Mouse (Mus musculus): ENCODE results near the gene Zwint.

Zwint gene

DNA sequence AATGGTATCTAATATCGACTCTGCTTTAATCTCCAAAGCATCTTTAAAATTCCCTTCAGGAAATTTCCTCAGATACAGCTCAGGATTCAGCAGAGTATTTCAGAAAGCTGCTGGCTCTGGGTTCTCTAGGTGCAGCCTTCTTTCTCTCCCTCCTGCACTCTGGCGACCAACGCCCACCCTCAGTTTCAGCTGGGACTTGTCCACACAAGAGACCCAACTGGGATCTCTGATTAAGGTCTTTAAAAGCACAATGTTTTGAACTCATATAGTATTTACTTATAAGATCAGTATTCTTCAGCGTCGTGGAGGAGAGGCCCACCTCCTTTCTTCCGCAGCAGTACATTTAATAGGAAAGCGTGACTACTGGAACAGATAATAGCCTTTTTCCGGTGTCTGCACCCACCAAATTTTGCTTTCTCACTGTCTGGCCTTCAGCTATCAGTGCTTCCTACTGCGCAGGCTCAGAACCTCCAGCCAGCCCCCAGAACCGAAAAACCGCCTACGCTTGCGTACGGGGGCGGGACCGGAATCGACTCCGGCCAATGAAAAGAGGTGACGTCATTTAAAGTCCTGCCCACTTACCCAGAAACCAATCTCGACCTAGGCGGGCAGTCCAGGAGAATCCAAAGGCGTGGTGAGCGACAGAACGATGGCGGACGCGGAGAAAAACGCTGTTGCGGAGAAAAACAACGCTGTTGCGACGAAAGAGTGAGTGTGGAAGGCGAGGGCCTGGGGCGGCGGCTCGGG lies at the start of gene Zwint:
Gene Zwint (plus strand): TSS at position 576 of the 747 bp plus-strand sequence.
- DNase-seq (ENCODE audit: low spot score): peak; percentile 99

DNA sequence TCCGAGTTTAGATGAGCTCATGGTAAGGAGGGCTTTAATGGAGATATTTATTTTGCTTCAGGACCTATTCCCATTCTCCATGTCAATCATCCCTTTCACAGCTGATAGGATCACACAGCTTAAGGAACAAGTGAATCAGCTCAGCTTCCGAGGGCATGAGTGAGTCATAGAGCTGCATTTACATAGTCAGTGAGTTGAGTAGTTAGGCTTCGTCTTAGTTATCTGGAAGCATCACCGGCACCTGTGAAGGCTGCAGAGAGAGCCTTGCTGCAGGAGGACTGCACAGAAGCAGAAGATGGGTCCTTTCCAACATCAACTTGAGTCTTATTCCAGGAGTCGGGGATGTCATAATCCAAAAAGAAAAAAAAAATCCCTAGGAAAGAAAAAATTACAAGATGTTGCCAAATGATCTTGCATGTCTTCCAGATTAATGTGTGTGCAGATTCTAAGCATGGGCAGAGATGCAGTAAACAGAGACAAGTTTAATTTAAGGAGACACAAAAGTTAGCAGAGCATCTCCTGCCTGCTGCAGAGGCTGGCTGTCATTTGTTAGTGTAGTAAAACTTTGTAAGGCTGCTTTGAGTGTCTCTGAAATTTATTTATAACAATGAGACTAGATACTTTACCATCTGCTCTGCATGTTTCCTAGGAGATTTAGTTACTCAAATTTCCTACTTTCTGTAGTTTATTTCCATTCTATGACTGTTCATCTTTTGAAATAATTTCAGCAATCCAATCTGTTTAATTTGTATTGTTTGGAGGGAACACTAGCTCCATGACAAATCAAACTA lies 41.3 kb upstream of the Zwint start:
- no peak for DNase-seq (ENCODE audit: low spot score)

DNA sequence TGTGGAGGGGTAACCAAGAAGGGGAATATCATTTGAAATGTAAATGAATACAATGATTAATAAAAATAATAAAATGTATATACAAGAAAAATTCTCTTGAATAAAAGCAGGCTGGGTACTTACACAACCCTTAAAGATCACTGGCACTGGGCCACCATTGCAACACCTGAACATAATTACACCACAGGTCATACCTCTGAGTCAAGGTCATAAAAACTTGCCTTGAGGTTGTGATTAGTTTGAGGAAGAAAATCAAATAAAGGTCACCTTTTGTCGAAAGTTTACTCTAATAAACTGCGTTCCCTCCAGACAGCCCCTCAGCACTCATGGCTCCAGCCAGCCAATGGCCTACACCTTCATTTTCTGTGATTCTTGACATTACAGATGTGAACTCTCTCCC lies 38.5 kb upstream of the Zwint start:
- no peak for DNase-seq (ENCODE audit: low spot score)

DNA sequence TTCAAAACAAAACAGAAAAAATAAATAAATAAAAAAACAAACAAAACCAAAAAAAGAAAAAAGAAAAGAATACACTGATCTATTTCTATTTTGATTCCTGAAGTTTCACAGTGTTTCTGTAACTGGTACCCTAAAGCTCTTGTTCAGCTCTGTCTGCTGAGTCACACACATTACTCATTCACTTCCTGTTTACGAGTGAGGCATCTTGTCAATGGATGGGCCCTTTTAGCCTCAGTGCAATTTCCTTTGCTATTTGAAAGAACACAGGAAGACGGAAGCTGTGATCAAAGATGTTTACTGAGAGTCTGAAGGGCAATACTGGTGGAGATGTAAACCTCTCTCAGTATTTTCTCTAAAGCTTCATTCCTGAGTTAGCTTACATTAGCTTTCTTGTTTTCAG lies 34.1 kb upstream of the Zwint start:
- no peak for DNase-seq (ENCODE audit: low spot score)

DNA sequence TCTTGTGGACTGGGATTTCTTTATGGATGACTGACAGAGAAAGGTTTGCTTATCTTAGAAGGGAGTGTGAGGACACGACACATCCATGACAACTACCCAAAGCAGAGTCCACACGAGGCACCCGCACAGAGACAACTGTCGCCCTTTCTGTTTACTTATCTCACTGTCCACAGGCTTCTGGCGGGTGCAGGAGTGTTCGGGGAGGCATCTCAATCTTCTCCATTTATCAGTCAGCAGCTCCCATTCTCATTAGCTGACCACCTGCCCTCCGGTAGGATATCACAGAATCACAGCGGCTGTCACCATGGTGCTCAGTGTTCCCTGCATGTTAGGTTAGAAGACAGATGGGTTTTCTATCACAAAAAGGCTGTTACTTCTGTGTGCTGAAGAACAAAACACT lies 31.1 kb upstream of the Zwint start:
- DNase-seq (ENCODE audit: low spot score): no peak

DNA sequence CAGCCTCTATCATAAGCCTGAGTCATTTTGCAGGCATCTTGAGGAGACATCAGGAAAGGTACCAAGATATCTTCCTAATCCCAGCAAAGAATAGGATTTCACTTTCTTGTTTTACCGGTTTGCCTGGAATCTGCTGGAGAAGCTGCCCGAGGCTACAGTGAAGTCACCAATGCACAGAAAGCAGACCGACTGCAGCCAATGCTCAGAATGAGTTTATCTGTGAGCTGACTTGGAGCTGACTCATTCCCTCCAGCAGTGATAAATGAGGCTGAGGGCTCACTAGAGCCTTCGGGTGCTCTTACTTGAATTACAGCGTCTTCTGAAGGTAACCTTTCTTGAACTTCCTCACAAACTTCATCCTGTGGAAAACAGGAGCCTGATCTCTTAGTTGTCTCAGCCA lies 20.5 kb upstream of the Zwint start:
- no peak for DNase-seq (ENCODE audit: low spot score)

DNA sequence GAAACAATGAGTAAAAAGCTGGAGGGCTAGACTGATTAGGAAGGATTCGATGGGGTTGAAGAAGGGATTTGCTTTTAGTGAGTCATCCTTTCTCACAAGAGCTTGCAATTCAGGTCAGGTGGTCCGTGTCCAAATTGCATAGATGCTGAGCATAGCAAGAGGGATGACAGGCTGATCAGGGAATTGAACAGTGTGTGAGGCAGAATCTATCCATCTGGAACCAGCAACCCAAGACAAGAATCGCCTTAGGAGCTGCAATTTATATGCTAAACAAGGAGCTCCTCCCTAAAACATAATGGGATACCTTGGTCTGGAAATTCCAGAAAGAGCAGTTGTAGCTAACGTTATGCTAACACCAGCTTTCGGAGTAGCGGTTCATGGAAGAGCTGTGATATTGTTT lies 3.8 kb upstream of the Zwint start:
- no peak for DNase-seq (ENCODE audit: low spot score)

DNA sequence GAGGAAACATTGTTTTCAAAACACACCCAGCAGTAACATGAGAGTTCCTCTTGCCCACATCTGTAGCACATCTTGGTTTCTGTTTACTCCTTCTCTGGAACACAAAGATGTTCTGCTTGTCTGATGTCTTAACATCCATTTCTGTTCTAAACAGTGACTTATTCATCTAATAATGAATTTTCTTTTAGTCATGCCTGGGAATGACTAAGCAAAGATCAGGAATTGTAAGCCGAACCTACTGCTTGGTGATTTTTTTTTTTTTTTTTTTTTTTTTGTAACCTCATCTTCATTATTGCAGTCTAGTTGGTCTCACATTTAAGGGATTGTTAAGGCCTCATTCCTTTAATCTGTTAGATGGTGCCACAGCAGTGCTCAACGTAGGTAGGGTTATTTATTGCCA lies 848 bp upstream of the Zwint start:
- peak; percentile 20 for DNase-seq (ENCODE audit: low spot score)

DNA sequence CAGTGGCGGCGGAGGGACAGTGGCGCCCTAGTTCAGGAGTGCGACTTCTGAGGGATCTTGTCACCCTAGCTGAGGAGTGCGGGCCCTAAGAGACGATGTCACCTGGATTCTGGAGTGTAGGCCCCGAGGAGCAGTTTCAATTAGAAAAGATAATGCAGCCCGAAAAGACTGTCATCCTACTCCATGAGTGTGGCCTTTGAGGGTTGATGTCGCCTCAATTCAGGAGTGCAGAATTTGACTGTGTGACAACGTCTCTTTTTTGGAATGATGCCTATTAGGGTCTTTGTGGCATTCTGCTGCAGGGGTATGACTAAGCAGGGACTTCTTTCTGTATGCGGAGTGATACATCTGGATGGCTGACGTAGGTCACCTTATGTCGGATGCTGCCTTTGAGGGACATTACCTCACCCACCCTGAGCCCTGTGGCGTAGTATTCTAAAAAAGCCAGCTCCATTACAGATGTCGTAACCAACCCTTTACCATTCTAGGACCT lies 418 bp downstream of the Zwint start:
- DNase-seq (ENCODE audit: low spot score): peak; percentile 50

DNA sequence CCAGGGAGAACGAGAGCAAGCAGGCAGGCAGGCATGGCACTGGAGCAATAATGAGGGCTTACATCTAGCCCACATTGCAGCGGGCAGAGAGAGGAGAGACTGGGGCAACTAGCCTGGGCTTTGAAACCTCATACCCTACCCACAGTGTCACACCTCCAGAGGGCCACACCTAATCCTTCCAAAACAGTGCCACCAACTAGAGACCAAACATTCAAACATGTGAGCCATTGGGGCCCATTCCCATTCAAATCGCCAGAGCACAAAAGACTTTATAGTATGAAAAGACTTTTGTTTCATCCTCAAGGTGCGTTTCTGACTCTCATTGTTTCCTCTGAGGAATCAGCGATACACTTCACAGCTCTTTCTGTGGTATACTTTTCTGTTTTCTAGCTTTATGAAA lies 4.6 kb downstream of the Zwint start:
- no peak for DNase-seq (ENCODE audit: low spot score)

DNA sequence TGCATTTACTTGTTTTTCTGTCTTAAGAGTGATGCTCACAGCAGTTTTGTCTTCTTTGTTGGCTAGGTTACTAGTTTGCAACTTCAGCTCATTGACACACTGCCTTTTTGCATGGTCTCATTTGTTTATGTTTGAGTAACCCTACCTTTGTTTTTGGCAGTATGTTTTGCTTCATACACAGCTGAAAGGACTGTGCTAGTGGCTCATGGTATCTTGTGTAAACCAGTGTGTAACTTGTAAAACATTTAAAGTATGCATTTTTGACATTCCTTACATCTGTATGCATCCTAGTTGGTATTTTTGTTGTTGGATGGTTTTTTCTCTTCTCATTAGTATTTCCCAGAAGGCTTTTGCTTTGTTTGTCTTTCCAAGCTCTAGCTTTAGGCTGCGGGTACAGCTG lies 5.7 kb downstream of the Zwint start:
- DNase-seq (ENCODE audit: low spot score): no peak

DNA sequence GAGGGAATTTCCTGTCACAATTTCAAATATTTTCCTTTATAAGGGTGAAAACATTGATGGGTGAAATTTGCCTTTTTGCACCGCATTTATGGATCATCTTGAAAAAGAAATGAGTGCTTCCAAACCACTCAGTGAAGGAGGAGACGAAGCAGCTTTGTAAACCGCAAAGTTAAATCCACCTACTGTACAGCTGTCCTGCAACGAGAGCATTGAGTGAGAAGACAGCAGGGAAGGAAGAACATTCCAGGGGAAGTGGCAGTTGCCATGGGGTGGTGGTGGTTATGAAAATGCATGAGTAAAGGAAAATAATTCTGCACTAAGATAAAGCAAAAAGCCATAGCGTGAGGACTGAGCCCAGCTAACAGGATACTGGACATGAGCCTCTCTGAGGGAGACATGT lies 13.2 kb downstream of the Zwint start:
- DNase-seq (ENCODE audit: low spot score): no peak

DNA sequence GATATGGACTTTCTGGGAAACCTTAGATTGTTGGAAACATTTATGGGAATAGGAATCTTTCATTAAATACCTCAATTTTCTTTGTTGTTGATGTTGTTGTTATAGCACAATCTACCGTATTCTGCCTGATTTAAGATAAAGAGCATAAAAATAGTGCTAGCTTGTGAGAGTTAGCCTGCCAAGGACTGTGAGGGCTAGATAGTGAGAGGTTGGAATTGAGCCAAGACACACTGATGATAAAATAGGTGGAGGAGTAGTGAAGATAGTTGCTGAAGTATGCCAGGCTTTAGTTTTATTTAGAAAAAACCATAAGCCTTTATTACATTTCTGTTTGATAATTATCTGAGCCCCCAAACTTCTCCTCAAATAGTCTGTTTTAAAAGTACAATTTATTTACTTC lies 14.4 kb downstream of the Zwint start:
- no peak for DNase-seq (ENCODE audit: low spot score)

DNA sequence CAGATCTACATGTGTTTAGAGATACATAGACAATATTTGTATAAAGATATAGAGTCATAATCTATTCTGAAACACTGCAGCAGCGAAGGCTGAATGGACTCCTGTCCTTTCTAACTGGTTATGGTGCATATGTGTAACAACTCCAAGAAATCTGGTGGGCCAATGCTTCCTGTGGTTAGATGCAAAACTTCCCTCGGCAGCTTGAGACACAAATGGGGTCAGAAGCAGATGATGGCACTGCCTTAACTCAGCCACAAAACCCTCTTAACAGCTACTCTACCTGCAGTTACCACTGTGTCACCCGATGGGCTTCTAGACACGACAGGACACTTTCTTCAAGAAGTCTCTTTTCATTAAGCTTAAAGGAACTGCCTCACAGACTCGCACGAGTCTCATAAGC lies 21.3 kb downstream of the Zwint start:
- DNase-seq (ENCODE audit: low spot score): no peak

DNA sequence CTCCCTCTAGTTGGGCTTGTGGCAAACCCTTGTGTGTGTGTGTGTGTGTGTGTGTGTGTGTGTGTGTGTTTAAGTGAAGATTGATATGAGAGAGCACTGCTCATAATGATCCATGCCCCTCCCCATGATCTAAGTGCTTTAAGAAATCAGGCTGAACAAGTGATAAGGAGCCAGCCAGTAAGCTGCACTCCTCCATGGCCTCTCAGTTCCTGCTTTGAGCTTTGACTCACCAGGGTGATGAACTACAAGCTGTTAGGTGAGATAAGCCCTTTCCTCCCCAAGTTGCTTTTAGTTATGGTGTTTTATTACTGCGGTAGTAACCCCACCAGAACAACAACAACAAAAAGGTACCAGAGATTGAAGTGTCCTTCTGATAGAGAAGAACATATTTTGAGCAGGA lies 21.9 kb downstream of the Zwint start:
- no peak for DNase-seq (ENCODE audit: low spot score)

DNA sequence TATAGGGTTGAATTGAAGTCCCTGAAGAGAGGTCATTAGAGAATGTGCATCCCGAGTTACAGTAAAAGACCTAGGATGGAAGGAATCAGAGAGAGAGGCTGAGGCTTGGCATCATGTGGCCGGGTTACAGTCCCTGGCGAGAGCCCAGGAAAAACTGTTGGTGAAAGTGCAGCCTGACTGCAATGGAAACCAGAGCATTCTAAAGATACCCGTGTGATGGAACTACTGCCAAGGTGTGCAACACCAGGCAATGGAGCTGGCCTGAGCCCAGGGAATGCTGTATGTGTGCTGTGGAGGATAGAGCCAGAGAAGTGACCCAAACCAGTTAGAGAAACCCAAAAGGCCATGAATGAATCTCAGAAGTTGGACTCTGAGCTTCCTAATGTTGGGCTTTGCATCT lies 24.4 kb downstream of the Zwint start:
- DNase-seq (ENCODE audit: low spot score): peak; percentile 67

DNA sequence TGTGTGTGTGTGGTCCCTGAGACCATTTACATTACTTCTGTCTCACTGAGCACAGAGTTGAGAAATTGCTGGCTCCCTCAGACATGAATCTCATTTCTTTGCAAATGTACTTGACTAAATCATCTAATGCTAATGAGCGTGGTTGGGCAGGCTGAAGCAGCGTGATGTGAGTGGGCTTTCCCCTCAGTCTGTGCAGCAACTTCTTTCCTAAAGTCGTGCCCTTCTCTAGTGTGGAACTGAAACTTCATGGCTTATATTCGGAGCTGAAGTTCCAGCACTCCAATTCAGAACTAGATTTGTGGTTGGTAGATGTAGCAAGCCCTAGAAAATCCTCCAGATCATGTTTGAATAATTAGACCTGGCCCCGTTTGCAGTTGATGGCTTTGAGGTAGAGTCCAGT lies 46.4 kb downstream of the Zwint start:
- no peak for DNase-seq (ENCODE audit: low spot score)

DNA sequence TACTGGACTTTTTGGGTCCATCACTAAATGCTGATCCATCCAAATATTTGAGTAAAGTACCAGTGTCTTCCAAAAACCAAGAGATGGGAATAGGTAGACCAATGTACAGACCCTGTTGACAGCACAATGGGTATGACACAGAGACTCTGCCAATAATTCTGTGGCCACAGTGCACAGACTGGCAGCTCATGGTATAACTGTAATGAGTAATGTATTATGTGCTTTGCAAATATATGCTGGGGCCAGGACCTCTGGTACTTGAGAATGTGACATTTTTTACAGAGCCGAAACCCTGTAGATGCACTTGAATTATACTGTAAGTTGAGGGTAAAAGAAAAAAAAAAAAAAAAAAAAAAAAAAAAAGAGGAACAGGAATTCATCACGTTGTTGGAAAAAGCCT lies 59.1 kb downstream of the Zwint start:
- DNase-seq (ENCODE audit: low spot score): no peak
